Mouse (Mus musculus) adrenal gland, adult 18-20 months (tissue): ENCODE measurements around the gene Tprn. TPM values are rescaled to one million over a fixed set of nuclear protein-coding genes. Genes with fewer than 3 reads are reported as not detected.

Source experiments
- DNase-seq, 2 experiments: peaks; one replicate each; pipeline ENCODE4 v3.0.0; 2021 to 2022; ENCODE audit warnings: low spot score in 2 of 2
- total RNA-seq, 2 experiments: library from RNA; stranded (reverse); gene quantifications; 1 replicate in 1 of 2; 2 replicates in 1 of 2; pipeline ENCODE4 v1.2.3; 2021

The Tprn gene
- total RNA-seq, 2 experiments from 2014 or later: 8.2 to 9.4 TPM

DNA sequence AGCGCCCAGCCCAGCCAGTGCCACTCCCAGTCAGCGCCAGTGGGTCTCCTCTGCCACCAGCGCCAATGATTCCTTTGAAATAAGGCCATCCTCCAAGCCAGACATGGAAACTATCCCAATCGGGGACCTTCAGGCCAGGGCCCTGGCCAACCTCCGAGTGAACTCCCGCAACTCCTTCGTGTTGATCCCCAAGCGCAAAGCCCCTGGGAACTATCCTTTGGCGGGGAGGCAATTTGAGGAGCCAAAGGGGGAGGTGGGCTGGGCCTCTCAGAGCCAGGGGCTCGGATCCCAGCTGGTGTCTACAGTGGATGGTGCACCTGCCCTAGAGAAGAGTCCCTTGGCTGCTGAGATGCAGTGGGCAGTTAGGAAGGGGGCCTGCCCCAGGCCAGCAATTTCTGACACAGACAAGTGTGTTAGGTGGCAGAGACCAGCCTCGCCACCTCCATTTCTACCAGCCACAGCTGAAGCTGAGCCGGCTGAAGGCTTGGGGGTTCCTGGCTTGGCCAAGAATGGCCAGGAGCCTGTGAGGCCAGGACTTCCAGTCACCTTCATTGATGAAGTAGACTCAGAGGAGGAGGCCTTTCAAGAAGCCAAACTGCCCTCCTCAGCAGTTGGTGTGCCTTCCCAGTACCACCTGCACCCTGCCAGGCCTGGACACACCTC lies 1.3 kb downstream of the Tprn start:
- no peak for DNase-seq

GRCm38 (mm10) chr2:25264286-25264660 lies 1.9 kb downstream of the Tprn start:
- DNase-seq: no peak

- DNase-seq: no peak
Measured at GRCm38 (mm10) chr2:25264851-25265250, 2.4 kb downstream of the Tprn start.

DNA sequence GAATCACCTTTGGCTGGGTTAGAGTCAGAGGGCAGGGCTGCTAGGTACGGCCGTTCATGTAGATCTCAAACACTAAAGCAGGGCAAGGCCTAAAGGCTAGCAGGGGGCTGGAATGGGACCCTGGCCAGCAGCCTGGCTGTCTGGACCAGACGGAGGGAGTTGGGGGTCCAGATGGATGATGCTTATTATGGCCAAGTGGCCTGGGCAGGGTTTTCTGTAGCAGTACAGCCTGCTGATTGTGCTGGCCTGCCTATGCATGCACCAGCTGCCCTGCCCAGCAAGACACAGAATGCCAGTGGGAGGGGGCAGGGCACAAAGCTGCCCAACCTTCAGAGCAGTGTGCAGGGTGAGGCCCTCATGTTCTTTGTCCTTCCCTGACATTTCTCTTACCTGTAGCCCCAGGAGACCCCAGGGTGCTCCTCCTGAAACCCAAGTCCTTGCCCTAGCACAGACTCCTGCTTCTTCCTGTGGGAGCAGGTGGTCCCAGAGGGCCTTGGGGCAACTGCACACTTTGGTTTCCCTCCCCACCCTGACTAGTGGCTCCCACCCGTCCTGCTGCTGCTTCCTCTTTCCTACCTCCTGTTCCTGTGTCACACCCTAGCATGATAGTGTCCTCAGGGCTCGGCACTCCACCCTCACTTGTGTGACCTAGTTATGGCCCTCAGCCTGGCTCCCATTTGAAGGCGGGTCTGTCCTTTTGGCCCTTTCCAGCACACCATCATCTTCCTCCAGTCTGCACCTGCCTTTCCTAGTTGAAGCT lies 3.7 kb downstream of the Tprn start:
- DNase-seq: no peak

DNA sequence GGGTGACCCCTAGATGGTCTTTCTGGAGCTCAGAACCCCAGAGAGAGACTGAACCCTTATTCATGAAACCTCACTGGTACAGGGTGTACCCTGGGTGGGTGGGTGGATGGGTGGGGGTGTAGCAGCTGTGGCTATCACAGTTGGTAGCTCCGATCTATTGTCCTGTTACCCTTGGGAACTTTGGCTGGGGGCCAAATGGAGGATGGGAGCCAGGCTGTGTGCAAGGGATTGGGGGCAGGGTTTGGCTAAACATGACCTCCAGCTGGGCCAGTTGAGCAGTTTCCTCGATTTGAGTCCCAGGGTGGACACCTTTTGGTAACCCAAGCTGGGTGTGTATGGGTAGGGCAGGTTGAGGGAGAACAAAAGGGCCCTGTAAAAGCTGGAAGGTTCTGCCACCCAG lies 4.3 kb downstream of the Tprn start:
- DNase-seq: no peak

- no peak for DNase-seq
Measured at GRCm38 (mm10) chr2:25267241-25267640, 4.8 kb downstream of the Tprn start.

DNA sequence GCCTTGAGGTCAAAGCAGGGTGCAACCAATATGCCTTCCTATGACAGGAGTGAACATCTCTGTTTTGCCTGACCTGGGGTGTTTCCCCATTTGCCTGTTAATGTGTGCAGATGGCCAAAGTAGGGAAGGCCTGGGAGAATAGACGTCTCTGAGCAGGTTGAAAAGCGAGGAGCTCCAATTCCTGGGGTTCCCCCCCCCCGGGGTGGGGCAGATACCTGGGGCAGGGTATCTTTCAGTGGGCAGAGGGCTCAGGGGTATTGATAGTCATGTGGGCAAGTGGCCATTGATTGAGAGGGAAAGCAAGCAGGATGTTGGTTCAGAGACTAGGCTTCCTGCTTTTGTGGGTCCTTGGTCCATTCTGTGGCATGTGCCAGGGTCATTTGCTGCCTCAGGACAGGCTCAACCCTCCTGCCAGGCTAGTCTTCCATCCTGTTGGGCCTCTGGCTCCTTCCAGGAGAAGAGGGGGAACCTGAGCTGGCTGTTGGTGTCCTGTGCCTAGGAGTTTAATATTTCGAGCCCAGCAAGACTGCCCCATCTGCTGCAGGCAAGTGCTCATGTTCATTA lies 5.4 kb downstream of the Tprn start:
- no peak for DNase-seq

- peak; percentile 99 for DNase-seq
Measured at GRCm38 (mm10) chr2:25271827-25272511, 9.6 kb downstream of the Tprn start, which contains the start of the genes Ssna1 and Anapc2. Gene Ssna1 (minus strand): TSS chr2:25272438. Gene Anapc2 (plus strand): TSS chr2:25272478.

DNA sequence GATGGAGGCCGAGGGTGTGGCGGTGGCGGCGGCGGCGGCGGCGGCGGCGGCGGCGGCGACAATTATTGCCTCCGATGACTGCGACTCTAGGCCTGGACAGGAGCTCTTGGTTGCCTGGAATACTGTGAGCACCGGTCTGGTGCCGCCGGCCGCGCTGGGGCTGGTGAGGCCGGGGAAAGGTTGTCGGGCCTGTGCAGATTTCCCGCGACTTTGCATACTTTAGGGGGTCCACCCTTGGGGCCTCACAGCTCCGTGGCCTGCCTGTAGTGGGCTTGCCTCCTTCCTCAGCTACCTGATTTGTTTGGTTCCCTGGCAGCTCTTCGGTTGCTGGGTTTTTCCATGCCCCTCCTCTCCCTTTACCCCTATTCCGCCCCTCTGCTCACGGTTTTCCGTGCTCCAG lies 10.1 kb downstream of the Tprn start:
- DNase-seq: no peak

GRCm38 (mm10) chr2:25273010-25273409 lies 10.6 kb downstream of the Tprn start:
- no peak for DNase-seq

- DNase-seq: peak; percentile 72 to 76
Measured at GRCm38 (mm10) chr2:25278928-25279882, 16.8 kb downstream of the Tprn start.

DNA sequence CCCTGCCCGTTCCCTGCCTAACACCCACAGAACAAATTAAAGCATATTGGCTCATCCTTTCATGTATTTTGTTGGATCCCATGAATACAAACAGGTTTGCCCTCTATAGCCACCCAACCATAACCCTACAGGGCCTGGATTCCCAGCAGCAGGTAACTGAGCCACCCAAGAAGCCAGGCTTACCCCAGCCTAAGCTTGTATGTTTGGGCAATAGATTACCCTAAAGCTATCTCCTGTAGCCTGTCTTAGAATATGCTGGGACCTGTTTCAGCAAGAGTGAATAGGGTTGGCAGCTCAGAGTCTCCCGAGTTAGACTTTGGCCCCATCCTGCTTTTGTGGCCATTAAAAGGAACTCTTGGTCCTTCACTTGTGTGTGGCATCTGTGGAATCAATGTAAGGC lies 23.1 kb downstream of the Tprn start:
- DNase-seq: no peak

GRCm38 (mm10) chr2:25286314-25286713 lies 23.9 kb downstream of the Tprn start:
- DNase-seq: no peak

DNA sequence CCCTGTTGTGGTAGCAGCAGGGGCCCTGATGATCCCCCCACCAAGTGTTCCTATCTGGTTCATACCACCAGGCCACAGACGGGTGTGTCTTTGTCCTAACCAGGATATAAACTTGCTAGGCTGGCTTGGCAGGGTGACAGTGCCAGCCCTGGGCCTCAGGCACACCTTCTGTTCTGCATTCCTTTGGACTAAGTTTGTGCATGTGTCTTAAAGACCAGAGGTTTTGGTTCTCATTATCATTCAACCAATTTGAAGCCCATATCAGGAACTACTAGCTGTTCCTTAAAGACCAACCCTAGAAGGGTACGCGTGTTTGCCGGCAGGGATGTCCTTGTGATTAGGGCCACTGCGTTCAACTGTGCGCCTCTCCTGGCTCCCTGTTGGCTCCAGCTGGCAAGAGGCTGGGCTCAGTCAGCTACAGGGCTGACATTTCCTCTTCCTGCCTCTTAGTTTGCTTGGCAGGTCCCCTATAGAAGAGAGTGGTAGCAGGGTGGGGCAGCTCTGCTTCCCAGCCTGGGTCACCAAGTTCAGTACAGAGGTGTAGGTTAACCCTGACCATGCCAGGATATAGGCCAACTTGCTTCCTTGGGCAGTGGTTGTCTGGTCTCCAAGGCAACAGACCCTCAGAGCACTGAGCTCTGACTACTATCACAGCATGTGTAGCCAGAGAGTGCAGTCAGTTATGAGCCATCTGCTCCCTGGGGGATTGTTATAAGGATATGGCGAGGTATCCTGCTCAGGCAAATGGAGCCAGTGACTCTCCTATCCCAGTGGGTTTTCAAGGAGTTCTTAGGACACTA lies 24.6 kb downstream of the Tprn start:
- DNase-seq: no peak

DNA sequence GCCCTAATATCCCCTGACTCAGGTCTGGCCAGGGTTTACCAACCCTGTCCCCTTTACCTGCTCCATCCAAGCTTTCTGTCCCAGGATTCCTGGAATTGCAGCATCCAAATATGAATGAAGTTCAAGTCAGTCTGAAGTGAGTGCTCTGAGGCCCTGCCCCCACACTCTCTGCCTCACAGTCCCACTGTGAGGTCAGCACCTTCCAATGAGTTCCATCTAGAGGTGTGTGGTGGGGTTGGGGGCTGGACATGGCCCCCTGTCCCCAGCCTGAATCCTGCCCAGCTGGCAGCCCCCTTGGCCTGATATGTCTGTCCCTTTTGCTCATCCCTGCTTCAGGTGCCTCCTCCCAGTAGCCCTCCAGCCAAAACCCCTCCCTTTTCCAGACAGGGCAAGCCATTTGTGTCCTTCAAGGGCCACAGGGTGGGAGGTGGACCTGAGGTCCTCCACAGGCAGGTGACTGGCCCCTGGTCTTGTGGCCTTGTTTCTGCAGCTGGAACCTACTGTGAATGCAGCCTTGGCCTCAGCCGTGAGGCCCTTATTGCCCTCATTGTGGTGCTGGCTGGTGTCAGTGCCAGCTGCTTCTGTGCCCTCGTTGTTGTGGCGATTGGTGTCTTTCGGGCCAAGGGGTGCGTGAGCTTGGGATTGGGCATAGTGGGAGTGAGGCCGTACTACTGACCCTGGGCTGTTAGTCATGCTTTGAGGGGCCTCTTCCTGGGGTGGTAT lies 25.7 kb downstream of the Tprn start, which contains the start of gene Tmem210:
Tmem210 (plus strand) TSS at position 219 of the 723 bp plus-strand sequence.
- no peak for DNase-seq

DNA sequence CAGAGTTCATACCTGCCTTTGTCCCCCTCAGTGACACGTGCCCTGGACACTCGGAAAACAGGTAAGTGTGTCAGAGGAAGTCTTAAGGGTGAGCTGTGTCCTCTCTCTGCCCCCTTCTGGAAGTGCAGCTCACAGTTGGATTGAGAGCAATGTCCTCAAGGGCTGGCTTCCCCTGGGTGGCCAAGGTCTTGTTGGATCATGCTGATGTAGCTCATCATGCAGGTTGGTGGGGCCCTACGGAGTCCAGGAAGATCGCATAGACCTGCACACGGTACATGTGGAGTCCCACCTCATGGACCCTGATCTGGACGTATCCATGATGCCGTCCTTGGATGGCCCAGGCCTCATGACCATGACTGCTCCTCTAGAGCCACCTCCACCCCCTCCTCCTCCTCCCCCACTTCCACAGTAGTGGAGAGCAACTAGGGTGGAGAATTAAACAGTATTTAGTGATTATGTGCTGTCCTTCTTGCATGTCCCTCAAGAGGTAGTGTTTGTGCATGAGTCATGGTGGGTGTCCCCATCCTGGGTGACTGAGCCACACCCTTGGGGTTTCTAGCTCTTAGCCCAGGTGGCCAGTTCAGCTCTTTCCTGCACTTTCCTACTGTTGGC lies 26.4 kb downstream of the Tprn start:
- no peak for DNase-seq

DNA sequence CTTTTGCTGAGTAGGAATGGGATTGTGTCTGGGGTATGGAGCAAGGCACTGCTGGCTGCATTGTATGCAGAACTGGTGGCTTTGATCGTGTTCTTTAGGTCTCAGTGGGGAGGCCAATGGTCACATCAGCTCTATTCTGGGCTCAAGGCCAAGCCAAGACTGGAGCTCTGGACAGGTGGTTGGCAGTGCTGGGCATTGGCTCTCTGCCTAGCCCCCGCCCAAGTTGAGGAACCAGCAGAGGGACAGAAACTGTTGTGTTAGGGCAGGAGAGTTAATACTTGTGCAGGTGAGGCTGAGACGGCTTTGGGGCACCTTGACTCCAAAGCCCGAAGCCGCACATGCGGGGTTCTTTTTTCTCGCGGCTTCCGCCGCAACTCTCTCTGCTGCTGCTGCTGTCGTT lies 27.2 kb downstream of the Tprn start, which contains the start of gene Lrrc26:
Lrrc26 (plus strand) TSS at position 265 of the 400 bp plus-strand sequence.
- DNase-seq: no peak

GRCm38 (mm10) chr2:25290101-25290815 lies 27.8 kb downstream of the Tprn start:
- no peak for DNase-seq
